Mouse (Mus musculus) embryonic fibroblast, embryonic 13.5 days (primary cell): ENCODE measurements at regions not wholly inside any gene's neighbourhood (a gene's known extent, or its start where the extent isn't known, plus 50 kb on each side); places are given as distances from the start of the nearest gene placed in this dataset.

Experiments
- H3K27ac ChIP-seq: 2 replicates; pipeline ENCODE4 v1.5.1; 2012; ENCODE audit warnings: low read length, control low read depth, inconsistent platforms; ENCODE audit not compliant: insufficient read depth
- H3K4me1 ChIP-seq: 2 replicates; pipeline ENCODE4 v1.6.1; 2011; ENCODE audit warnings: low read length; ENCODE audit not compliant: control insufficient read depth, insufficient read depth
- H3K4me3 ChIP-seq: 2 replicates; pipeline ENCODE4 v1.5.1; 2011; ENCODE audit warnings: mild to moderate bottlenecking, control low read depth, low read length; ENCODE audit not compliant: insufficient read depth
- CTCF ChIP-seq: IDR thresholded peaks from 2 replicates; pipeline ENCODE4 v1.5.1; 2011; ENCODE audit warnings: mild to moderate bottlenecking, control low read depth, low read length, moderate library complexity, borderline replicate concordance; ENCODE audit not compliant: insufficient read depth
- POLR2A ChIP-seq: IDR thresholded peaks from 2 replicates; pipeline ENCODE4 v1.6.1; 2011; ENCODE audit warnings: low read depth, mild to moderate bottlenecking, control low read depth, low read length, moderate library complexity

DNA sequence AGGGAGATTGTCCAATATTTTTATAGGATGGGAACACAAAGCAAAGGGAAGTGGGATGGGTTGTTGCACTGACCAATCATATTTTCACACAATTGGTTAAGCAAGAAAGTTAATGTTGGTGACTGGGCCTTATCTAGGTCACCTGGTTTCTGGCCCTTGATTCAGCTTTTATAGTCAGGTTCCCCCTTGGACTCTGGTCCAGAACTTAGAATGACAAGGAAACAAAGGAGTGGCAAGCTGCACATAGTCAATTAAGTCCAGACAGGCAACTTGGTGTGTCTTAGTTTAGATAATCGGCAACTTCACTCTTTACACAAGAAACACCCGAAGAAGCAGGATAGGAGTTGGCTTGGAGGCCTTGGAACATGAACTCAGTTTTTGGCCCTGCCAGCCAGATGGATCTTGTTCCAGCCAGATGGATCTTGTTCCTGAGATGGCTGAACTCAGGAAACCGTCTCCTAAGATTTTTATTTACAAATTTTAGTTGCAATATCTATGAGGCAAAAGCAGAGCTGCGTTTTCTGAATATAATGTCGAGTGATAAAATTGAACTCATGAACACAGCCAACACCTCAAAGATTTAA is 212.9 kb upstream of the Gm11042 start:
- H3K4me1 ChIP-seq, result no peaks in the 10 kb centered on the region
- no peak overlapping the region for H3K4me3 ChIP-seq
- TF ChIP-seq CTCF (no peak), POLR2A (no peak)

GRCm38 (mm10) chr12:74527190-74527621 is 211.0 kb upstream of the Gm11042 start:
- TF ChIP-seq CTCF (no peak), POLR2A (no peak)
- H3K27ac ChIP-seq, result no peak overlapping the region
- no peaks in the 10 kb centered on the region for H3K4me1 ChIP-seq
- H3K4me3 ChIP-seq, result no peak overlapping the region

More for the DNA sequence above, 212.9 kb upstream of the Gm11042 start:
- no peak overlapping the region for H3K27ac ChIP-seq

DNA sequence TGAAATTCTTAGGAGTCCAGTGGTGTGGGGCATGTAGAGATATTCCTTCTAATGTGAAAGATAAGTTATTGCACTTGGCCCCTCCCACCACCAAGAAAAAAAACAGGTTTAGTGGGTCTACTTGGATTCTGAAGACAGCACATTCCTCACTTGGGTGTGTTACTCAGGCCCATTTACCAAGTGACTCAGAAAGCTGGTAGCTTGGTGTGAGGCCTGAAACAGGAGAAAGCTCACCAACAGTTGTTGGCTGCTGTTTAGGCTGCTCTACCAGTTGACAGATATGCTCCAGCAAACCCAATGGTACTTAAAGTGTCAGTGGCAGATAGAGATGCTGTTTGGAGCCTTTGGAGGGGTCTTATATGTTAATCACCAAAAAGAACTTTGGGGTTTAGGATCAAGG is 207.8 kb upstream of the Gm11042 start:
- Histone ChIP-seq H3K4me1 (no peaks in the 10 kb centered on the region), H3K27ac (no peak overlapping the region), H3K4me3 (no peak overlapping the region)
- TF ChIP-seq CTCF (no peak), POLR2A (no peak)

GRCm38 (mm10) chr12:74518032-74518431 is 201.8 kb upstream of the Gm11042 start:
- H3K4me3 ChIP-seq, result no peak overlapping the region
- H3K4me1 ChIP-seq, result no peaks in the 10 kb centered on the region
- H3K27ac ChIP-seq, result no peak overlapping the region
- TF ChIP-seq POLR2A (no peak), CTCF (no peak)

- no peak overlapping the region for H3K27ac ChIP-seq
- no peak for TF ChIP-seq CTCF
- no peaks in the 10 kb centered on the region for H3K4me1 ChIP-seq
- no peak overlapping the region for H3K4me3 ChIP-seq
Measured at GRCm38 (mm10) chr12:74516527-74516926, 200.3 kb upstream of the Gm11042 start.

GRCm38 (mm10) chr12:74502791-74503190 is 186.6 kb upstream of the Gm11042 start:
- TF ChIP-seq CTCF (no peak), POLR2A (no peak)
- H3K27ac ChIP-seq, result no peak overlapping the region
- H3K4me1 ChIP-seq, result no peaks in the 10 kb centered on the region
- no peak overlapping the region for H3K4me3 ChIP-seq

DNA sequence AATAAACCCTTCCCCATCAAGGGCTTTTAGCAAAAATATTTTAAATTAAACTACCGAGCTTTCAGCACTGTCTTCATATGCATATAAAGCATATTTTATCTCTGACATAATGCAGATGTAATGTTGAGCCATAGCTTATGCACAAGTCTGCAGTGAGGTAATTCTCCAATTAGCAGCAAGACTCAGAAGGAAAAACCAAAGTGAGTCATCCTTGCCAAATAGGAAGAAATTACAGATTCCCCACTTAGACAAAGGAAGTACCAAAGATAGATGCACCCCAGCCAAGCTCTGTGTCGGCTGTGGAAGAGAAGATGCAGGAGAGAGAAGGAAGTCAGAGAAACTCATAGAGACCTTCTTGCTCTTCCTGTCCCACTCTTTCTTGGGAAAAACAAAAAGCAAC is 161.4 kb upstream of the Gm11042 start:
- no peak for TF ChIP-seq POLR2A
- no peak for TF ChIP-seq CTCF
- Histone ChIP-seq H3K4me3 (no peak overlapping the region), H3K4me1 (no peaks in the 10 kb centered on the region), H3K27ac (peak overlapping the region; percentile 61; the same call in 1 of the 2 replicates)

DNA sequence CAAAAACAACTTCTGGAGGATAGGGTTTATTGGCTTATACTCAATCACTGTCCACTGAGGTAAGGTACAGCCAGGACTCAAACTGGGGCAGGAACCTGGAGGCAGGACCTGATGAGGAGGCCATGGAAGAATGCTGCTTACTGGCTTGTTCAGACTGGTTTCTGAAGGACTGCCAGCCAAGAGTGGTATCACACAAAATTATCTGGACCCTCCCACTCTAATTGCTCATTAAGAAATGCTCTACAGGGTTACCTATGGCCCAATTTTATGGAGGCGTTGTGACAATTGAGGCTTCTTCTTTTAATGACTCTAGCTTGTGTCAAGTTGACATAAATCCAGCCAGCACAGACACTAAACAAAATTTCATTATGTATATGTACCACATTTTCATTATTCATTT is 158.5 kb upstream of the Gm11042 start:
- TF ChIP-seq POLR2A, result no peak
- TF ChIP-seq CTCF, result no peak
- no peaks in the 10 kb centered on the region for H3K4me1 ChIP-seq
- H3K4me3 ChIP-seq, result no peak overlapping the region
- H3K27ac ChIP-seq, result no peak overlapping the region

GRCm38 (mm10) chr12:74458521-74458920 is 142.3 kb upstream of the Gm11042 start:
- no peak for TF ChIP-seq POLR2A
- TF ChIP-seq CTCF, result no peak
- Histone ChIP-seq H3K4me3 (no peak overlapping the region), H3K4me1 (no peaks in the 10 kb centered on the region), H3K27ac (no peak overlapping the region)

GRCm38 (mm10) chr12:74452375-74453090 is 136.3 kb upstream of the Gm11042 start:
- TF ChIP-seq POLR2A (no peak), CTCF (no peak)
- H3K4me3 ChIP-seq, result no peak overlapping the region
- H3K4me1 ChIP-seq, result no peaks in the 10 kb centered on the region
- no peak overlapping the region for H3K27ac ChIP-seq
